Mouse (Mus musculus): ENCODE results near the gene Efhd1.

Efhd1 gene

DNA sequence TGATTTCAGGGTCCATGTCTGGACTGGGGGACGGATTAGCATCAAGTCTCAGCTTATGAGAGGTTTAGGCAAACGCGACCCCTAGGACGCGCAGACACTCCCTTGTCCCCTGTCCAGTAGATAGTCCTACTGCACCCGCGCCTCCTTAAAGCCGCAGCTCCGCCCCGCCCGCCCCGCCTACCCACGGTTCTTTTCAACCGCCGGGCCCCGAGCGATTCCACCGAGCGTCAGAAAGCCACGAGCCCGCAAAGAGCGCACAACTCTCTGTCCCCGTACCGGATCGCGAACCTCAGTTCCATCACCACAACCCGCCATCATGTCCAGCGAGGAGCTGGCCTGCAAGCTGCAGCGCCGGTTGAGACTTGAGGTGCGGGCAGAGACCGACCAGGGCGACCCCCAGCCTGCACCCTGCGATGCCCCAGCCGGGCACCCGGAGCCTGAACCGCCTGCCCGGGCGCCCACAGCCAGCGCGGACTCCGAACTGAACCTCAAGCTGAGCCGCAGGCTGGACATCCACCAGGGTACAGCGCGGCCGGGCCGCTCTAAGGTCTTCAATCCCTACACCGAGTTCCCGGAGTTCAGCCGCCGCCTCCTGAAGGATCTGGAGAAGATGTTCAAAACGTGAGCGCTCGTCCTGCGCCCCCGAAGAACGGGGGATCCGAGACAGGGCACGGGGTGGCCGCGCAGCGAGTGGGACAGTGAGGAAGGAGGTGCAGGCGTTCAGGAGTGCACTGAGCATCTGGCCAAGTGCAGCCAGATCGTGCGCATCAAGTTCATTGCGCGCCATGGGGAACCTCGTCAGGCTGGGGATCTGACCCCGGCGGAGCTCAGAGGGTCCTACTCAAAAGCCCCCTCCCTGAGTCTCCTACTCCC, at the start of gene Efhd1:
Efhd1 (plus strand) TSS at position 230 of the 873 bp plus-strand sequence.
- peak; percentile 8 for DNase-seq

DNA sequence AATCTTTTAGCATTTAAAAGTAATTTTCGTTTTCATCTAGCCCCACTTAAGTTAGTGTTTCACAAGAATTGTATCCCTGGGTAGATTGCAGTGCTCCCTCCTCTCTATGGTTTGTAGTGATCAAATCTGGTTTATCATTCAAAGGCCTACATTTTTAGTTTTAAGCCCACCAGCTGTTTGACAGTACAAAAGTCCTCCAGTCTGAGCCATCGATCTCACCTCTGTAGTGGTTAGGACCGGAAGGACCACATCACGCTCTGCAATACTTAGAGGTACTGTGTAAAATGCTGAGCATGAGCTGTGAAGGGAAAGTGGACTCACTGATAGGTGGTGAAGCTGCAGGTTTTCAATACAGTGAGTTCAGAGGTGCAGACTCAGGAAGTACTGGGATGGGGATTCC, 49.4 kb upstream of the Efhd1 start:
- peak; percentile 16 for DNase-seq

DNA sequence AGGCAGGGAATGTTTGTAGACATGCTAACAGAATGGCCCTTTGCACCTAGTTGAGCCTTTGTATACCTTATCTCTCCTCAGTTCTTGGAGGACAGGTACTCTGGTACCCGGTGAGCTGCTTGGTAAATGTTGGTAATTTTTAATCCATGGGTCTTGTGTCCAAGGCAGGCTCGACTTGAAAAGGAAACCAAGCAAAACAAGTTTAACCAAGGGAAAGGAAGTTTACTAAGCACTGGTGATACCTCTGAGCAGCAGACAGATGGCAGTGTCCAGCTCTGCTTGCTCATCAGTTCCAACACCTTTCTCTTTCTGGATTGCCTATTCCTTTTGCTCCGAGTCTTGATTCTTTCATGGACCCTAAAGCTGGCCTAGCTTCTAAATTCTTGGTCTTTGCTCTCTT, 46.2 kb upstream of the Efhd1 start:
- no peak for DNase-seq

DNA sequence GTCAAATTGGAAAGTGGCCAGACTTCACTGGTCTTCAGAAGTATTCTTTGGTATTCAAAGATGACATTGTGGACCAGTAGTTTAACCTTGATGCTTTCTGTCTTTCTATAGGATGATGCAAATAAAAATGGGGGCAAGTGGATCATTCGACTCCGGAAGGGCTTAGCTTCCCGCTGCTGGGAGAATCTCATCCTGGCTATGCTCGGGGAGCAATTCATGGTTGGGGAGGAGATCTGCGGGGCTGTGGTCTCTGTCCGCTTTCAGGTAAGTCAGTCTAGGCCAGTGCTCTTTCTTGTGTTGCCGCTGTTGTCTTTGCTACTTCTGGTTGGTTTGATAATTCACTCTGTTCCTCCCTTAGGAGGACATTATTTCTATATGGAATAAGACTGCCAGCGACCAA, 38.4 kb upstream of the Efhd1 start:
- no peak for DNase-seq

DNA sequence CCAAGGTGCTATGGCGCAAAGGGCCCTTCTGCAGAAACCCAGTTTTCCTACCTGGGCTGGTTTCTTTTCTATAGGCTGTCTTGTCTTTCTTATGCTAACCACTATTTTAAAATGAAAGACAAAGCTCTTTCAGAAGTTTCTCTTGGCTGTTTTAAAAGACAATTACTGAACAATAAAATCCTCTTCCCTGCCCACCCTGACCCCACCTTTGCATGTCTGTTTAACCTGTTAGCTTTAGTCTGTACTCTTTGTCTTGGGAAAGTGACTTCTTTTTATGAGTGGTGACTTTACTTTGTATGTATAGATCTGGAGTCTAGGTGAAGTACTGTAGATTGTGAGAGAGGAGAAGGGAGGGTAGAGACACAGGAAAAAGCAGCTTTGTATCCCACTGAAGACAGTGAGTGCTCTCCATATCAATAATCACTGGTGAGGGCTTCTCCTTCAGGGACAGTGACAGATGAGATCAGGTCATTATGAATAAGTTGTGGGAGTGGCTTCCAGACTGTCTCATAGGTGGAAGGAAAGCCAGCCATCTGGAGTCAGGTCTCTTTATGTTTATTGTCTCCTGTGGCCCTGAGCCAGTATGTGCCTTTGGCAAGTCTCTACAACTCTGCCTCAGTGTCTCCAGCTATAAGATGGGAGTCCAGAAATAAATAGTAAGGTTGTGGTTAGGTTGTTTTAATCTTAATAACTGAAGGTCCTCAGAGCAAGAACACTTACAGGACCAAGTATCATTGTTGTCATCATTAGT, 37.6 kb upstream of the Efhd1 start:
- no peak for DNase-seq

DNA sequence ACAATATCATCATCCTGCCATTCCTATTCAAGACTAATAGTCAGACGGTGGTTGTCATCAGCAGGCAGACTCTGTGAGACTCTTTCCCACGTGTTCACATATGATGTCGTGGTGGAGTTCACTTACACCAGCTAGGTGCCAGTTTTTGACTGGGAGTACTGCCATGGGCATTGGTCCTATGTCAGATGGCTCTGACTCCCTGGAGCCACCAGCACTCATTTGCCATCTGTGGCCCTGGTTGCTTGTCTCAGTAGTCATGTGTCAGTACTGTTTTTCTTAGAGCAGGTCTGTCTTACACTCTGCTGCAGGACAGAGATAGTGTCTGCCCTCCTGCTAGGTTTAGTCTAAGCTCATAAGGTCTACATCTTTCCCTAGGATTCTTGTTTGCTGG, 37.0 kb upstream of the Efhd1 start:
- DNase-seq = no peak

DNA sequence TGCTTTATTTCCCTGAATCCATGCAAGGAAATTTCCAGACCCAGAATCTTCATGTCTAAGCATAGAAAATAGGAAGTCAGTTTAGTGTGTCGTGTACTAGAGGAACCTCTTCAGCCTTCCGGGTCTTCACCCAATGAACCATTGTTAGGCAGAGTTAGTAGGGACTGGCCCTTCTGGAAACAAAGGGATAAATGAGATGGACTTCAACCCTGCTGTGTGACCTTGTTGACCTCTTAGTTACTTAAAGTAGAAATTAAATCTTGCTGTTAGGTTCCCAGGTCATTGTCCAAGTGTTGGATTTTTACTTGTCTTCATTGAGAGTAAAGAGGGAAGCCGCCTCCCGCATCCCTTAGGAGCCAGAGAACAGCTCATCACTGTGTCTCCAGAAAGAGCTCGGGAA, 33.6 kb upstream of the Efhd1 start:
- no peak for DNase-seq

DNA sequence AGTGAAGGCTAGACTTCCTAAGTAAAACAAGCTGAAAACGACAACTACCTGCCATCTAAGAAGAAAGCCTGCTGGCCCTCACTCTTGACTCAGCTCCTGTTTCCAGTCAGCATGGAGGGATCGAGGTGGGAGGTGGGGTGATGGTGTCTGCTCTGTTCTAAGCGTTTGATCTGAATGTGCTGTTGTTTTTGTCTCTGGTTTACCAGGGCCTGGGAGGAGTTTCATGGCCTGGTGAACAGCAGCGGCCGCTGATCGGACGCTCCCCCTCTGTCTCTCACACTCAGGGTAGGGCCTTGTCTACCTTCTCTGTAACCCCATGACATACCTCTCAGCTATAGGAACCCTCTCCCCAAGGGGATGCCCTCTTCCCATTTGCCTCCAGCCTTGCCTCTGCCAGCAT, 32.0 kb upstream of the Efhd1 start:
- DNase-seq = no peak

DNA sequence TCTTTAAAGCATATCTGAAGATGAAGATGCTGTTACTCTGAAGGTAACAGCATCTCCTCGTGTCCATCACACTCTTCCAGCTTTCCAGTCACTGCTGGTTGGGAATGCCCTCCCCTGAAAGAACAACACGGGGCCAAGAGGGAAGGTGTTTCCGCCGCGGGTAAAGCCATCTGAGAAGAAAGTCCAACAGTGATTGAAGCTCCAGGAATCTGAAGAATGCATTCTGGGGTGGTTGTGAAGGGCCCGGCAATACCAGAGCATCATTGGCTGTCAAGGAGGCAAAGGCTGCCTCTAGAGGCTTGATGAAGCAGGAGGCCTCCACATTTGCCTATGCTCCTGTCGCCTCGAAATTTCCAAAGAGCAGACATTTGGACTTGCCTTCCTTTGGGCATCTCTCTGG, 25.1 kb upstream of the Efhd1 start:
- DNase-seq = no peak

DNA sequence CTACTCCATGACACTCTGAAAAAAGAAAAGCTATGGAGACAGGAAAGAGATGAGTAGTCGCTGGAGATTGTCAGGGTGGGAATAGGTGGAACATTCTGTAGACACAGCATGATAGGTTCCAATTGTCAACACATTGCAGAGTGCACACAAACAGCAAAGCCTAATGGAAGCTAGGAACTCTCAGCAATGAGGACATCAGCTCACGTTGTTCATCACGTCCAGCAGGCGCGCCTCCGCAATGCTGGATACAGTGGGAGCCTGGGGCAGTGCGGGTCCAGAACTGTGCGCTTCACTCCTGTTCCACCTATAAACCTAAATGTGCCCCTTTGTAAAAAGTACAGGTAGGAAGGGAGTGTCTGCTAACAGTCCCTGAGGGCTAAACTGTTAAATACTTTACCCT, 21.1 kb upstream of the Efhd1 start:
- no peak for DNase-seq

DNA sequence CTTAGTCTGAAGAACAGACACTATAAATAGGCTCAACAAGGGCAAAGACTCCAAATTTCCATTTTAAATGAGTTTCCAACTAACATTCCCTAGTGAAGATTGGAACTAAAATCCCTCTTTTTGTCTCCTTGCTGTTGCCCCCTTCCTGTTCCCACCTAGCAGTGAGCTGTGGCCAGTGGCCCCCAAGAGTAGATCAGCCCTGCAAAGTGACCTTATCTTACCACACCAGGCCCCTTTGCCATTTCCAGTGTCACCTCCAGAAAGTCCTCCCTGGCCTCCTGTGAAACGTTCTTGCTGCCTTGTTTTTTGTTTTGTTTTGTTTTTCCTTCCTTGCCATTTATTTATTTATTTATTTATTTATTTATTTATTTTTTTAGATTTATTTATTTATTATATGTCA, 18.7 kb upstream of the Efhd1 start:
- no peak for DNase-seq

DNA sequence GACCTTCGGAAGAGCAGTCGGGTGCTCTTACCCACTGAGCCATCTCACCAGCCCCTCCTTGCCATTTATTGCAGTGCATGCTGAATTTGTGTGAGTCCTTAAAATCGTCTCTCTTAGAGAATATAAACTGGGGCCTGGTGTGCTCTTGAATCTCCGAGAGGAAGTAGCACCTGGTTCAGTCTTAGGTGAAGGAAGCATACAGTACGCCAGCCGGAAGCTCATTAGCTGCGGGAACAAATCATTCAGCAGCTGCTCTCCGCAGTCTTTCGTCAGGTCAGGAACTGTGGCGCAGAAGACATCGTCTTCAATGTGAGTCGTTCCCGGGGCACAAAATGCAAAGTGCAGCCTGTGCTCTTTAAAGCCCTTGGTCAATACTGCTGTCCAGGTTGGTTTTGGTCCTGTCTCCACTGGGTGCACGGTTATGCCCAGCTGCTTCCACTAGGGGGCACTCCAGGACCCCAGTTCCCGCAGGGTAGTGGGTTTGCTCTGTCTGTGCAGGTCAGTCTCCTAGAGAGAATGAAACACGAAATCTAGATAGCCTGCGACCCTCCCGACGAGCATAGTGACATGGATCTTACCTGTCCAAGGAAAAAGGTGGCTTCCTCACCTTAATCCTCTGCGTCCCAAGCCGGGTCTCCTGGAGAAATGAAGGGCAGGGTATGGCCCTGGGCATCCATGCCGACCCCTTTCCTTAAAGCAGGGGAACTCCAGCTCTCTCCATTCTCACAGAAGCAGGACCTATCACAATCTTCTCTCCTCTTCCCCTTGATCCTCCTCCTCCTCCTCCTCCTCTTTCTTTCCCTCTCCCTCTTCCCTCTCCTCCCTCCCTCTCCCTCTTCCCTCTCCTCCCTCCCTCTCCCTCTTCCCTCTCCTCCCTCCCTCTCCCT, 18.0 kb upstream of the Efhd1 start:
- peak; percentile 77 for DNase-seq

DNA sequence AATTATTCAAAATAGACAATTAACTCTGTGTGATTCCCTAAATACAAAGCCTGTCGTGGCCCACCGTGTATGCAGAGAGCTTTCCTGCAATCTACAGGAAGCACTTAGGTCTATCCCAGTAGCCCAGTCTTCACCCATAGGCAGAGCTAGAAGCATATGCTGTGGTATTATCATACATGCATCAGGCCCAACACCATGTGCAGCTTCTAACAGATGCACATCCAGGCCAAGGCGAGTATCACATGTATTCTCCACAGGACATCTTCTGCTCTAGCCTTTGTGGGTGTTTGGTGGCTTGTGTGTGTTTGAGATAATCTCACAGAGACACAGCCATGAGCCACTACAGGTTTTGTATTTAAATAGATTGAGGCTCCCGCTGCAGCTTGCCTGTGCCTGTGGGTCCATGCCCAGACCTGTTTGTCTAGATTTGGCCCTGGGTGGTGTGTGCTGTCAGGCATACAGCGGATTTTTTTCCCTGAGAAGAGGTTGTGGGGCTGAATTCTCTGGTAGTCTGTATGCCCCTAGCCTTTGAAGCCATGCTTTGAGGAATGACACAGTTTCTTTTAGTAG, 12.0 kb upstream of the Efhd1 start:
- DNase-seq = no peak

DNA sequence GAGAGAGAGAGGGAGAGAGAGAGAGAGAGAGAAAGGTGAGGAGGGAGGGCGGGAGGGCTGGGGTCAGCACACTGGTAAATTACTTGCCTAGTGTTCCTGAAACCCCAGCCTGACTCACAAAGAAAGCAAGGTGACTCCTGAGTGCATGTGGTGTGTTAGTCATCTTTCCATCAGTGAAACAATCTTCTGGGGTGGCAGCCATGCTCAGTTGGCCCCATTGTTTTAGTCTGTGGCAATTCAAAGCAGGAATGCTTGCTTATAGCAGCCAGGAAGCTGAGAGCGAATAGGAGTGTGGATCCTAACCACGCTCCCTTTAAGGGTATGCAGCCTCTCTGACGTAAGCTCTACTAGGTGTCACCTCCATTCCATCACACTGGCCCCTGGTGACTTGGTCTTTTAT, 9.0 kb upstream of the Efhd1 start:
- no peak for DNase-seq

DNA sequence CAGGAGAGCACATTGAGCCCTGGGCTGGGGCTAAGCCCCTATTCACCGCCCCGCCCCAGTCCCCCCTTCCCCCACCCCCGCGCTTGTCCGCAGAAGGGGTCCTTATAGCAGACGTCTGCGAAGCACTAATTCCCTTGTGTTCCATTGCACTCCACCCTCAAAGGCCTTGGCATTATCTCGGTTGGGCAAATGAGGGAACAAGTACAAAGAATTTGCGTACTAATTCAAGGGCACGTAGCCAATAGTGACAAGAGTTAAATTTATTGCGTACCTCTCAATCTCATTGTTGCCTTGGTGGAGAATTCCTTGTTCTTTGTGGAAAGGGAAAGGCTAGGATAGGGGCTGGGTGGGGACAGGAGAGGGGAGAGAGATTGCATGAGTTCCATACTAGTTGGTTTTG, 6.5 kb upstream of the Efhd1 start:
- no peak for DNase-seq

DNA sequence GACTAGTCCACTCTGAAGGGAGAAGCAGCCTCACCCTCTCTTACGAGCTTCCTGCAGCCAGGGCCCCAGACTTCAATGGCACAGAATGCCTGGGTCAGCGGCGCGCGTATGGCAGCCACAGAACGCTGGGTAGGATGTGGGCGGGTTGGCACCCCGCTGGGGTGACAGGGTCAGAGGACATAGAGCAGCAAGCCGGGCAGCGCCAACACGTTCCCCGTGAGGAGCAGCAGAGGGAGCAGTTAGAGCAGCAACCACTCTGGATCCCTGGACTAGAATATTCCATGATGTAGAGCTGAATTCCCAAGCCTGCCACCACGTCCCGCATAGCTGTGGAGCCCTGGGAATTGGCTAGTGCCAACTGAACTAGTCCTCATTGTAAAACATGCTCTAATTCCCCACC, 5.7 kb upstream of the Efhd1 start:
- no peak for DNase-seq

DNA sequence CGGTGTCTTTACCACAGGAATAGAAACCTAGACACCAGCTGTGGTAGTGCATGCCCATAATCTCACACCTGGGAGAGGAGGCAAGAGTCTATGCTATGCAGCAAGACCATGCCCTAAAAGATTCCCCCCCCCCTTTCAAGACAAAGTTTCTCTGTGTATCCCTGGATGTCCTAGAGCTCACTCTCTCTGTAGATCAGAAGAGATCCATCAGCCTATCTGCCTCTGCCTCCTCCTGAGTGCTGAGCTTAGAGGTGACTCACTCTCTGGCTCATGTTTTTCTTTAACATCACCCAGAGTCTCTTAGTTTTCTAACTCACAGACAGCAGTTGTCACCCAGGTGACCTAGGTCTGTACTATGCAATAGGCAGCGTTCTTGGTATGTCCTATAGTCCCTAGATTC, 4.8 kb upstream of the Efhd1 start:
- DNase-seq = no peak

DNA sequence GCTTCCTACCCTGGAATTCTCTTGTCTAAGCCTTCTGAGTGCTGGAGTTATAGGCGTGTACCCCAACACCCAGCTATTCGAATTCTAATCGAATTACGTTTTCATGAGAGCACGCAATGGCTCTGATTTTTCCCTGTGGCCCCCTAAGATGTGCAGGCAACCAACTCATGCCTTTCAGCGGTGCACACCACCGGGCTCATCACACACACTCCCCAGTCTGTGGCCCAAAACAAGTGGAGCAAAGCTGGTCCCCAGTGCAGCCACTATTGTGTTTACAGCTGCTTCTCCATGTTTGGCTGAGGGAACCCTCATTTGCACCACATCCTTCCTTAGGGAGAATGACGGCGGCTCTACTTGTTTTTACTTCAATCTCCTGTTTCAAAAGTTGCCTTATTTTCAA, 906 bp upstream of the Efhd1 start:
- DNase-seq = no peak

DNA sequence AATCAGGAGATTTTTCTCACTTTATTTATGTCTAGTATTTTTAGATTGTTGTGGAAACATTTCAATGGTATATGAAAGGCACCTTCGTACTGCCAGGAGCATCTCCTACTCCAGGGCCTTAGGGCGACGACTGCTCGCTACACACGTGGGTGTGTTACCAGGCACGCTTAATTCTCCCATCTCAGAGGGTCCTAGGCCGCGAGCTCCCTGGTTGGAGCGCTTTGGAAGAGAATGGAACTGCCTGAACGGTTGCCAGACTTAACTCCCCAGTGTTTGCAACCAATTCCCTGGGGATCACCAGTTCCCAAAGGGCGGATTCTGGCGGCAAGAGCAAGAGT, 398 bp upstream of the Efhd1 start:
- DNase-seq = no peak

DNA sequence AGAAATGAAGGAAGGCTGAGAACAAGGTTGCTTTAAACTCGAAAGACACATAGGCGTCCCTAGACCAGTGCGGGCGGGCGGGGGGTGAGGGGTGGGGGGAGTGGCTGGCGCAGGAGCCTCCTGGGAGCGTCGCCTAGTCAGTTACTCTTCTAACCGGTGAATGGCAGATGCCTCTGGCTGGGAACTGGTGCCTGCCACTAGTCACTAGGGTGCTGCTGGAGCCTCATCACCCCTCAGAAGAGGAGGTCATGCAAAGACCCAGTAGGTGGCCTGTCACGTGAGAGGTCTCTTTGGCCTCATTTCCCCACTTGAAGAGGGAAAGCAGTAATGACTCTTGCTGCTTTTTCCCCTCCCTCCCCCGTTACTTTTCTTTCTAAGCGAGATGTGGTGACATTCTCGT, 1.0 kb downstream of the Efhd1 start:
- no peak for DNase-seq

DNA sequence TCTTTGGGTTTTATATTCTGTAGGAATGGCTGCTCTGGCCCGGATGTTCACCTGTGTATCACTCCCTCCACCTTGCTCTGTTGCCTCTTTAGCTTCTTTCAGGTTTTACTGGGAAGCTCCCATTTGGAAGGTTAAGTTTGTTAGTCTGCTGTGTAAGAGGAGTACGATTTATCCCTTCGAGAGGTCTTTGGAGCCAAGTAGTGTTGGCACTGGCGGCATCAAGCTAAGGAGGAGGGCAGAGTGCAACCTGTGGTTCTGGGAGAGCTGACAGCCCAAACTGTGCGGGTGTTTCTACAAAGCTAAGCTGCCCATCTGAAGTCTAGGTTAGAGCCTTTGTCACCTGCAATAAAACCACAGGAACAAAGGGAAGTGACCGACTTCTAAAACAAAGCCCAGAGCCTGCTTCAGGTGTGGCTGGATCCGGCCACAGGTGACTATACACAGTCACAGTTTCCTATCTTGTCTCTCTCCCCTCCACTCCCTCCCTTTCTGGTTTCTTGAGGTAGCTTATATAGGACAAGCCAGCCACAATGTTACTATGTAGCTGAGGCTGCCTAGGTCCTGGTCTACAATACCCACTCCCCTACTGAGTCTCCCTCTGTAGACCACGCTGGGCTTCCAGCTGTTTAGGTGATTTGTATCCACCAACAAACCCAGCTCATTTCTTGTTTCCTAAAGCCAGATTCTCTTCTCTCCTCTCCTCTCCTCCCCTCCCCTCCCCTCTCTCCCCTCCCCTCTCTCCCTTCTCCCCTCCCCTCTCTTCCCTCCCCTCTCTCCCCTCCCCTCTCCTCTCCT, 2.3 kb downstream of the Efhd1 start:
- no peak for DNase-seq

DNA sequence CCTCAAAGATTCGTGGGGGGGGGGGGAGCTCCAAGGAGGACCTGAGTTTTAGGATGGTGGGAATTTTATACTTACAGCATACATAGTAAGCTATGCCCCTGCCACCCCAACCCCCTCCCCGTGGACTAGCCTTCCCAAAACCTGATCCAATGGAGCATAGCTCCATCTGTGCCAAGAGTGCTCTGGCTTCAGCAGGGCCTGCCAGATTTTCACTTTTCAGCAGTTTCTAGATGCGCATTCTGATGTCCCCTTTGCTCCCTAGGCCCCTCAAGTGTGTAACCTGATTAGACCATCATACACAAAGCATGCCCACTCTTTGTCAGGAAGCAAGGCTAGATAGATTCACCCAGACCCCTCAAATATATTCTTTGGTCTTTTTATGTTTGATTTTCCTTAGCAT, 6.0 kb downstream of the Efhd1 start:
- DNase-seq = no peak
